Mouse (Mus musculus) frontal cortex, adult (tissue): ENCODE measurements at regions not wholly inside any gene's neighbourhood (a gene's known extent, or its start where the extent isn't known, plus 50 kb on each side); places are given as distances from the start of the nearest gene placed in this dataset.
A peak's percentile ranks its signal among the peaks of the same experiment; 100 is the strongest.

Experiments used
- ATAC-seq: cut with Nextera tagmentation; 2 replicates; pipeline ENCODE4 v1.9.2; 2017; ENCODE audit warnings: mild to moderate bottlenecking, moderate library complexity, mixed read lengths; ENCODE audit not compliant: low TSS enrichment

DNA sequence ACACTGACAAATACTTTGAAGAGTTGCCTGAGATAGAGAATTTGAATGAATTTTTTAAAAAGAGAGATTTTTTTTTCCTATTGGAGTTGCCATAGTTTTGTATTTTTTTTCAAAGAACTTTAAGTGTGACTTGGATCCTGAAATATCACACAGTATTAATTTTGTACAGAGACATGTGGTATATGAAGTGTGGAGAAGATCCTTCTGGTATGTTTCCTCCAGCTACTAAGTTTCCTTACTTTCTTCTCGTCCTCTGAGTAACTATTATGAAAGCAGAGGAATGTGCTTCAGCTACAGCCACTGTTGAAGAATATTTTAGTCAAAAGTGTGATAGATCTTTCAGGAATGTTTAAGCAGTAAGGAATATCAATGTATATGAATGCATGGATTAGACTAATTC is 241.5 kb upstream of the Npsr1 start:
- ATAC-seq = peak; percentile 97
